Mouse (Mus musculus): ENCODE data around the gene Dnajc6. TPM values are rescaled to one million over a fixed set of nuclear protein-coding genes. Genes with fewer than 3 reads are reported as not detected.
A peak's percentile ranks its signal among the peaks of the same experiment; 100 is the strongest.

Dnajc6 gene
- total RNA-seq, 2 experiments from 2014 or later = 317 to 331 TPM

DNA sequence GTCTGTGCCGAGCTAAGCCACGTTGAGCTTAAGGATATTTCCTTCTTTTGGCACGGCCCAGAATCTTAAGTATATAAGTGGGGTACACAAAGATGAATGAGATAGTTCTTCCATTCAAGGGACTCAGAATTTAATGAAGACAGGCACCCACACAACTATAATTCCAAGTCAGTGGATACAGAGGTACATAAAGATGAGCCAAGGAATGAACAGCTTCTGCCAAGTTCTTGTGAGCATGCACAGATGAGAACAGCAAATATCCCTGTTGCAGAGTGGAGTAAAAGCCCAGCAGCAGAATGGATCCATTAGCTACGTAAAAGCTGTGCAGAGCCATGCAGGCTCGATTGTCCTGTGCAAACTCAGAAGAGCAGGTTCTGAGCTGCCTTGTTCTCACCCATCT, 128.8 kb downstream of the Dnajc6 start:
- no peak for DNase-seq (ENCODE audit: extremely low spot score in 1 of 2, low spot score in 1 of 2)

GRCm38 (mm10) chr4:101635596-101635995, 139.1 kb downstream of the Dnajc6 start:
- DNase-seq (ENCODE audit: extremely low spot score in 1 of 2, low spot score in 1 of 2) = no peak

DNA sequence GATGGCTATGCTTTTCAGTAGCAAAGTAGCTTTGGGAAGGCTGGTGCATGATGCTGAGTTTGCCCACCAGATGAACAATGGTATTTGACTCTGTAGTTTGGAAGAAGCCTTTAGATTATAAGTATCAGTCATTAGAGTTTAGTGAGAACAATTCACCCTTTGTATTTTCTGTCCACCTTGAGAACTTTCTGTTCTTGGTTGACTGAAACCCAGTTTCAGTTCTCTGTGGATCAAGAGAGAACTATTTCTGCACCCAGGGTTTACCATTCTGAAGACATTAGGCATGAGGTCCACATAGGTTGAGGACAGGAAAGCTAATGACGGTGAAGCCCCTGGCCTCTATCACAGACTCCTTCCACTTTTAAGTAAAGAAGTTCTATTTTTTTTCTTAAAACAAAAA, 141.0 kb downstream of the Dnajc6 start:
- DNase-seq (ENCODE audit: extremely low spot score in 1 of 2, low spot score in 1 of 2) = no peak

GRCm38 (mm10) chr4:101640631-101641030, 144.2 kb downstream of the Dnajc6 start:
- no peak for DNase-seq (ENCODE audit: extremely low spot score in 1 of 2, low spot score in 1 of 2)

DNA sequence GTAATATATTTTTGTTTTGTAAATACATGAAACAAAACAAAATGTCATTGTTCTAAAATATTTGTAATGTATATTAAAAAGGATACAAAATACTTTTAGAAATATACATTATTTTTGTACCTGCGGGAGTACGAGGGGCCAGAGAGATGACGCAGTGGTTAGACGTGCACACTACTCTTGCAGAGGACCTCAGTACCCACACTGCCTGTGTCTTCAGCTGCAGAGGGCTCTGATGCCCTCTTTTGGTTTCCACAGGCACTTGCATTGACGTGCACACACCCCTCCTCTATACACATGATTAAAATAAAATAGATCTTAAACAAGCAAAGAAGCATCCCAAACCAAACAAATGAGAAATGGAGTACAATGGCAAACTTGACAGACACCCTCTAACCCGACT, 146.3 kb downstream of the Dnajc6 start:
- DNase-seq (ENCODE audit: extremely low spot score in 1 of 2, low spot score in 1 of 2) = no peak

GRCm38 (mm10) chr4:101643216-101643615, 146.8 kb downstream of the Dnajc6 start:
- DNase-seq (ENCODE audit: extremely low spot score in 1 of 2, low spot score in 1 of 2) = no peak

- DNase-seq (ENCODE audit: extremely low spot score in 1 of 2, low spot score in 1 of 2) = no peak
Observed at GRCm38 (mm10) chr4:101646857-101647195, 150.4 kb downstream of the Dnajc6 start.

GRCm38 (mm10) chr4:101647196-101647905, 150.9 kb downstream of the Dnajc6 start, which contains the start of gene Leprot:
Gene Leprot (plus strand): TSS chr4:101647718.
- DNase-seq (ENCODE audit: extremely low spot score in 1 of 2, low spot score in 1 of 2) = peak; percentile 99

- DNase-seq (ENCODE audit: extremely low spot score in 1 of 2, low spot score in 1 of 2) = no peak
Observed at GRCm38 (mm10) chr4:101647976-101648642, 151.7 kb downstream of the Dnajc6 start.

DNA sequence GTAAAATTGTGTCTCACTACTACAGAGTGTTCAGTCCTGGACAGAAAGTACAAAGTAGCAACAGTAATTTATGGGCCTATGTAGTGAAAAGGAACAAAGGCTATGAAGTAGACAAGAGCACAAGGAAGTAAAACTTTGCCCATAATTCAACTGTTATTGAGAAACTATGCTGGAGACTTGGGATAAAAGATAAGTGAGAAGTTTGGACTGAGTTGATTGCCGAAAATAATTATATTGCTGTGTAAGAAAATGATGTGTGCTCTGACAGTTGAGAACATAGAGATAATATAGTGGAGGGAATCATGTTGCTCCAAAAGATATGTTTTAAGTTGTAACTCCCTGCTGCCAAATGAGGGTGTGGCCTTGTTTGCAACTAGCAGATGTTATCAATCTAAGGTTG, 152.3 kb downstream of the Dnajc6 start:
- DNase-seq (ENCODE audit: extremely low spot score in 1 of 2, low spot score in 1 of 2) = no peak

- no peak for DNase-seq (ENCODE audit: extremely low spot score in 1 of 2, low spot score in 1 of 2)
Observed at GRCm38 (mm10) chr4:101650961-101651360, 154.5 kb downstream of the Dnajc6 start.

DNA sequence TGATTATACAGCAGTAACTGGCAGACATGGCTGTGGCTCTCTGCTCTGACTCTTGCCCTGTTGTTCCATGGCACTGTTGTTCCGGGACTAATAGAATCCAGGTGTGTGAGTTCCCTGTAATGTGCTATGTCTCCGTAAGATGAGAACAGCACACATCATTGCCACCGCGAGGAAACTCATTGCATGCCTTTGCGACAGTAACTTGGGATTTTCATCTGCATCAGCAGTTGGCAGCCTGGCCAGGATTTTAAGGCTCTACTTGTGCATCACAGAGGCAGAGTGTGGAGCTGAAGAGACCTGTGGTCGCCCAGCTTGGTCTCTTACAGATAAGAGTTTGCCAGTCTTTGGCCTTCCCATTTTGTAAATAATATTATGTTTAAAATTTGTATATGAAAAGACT, 157.8 kb downstream of the Dnajc6 start:
- no peak for DNase-seq (ENCODE audit: extremely low spot score in 1 of 2, low spot score in 1 of 2)

DNA sequence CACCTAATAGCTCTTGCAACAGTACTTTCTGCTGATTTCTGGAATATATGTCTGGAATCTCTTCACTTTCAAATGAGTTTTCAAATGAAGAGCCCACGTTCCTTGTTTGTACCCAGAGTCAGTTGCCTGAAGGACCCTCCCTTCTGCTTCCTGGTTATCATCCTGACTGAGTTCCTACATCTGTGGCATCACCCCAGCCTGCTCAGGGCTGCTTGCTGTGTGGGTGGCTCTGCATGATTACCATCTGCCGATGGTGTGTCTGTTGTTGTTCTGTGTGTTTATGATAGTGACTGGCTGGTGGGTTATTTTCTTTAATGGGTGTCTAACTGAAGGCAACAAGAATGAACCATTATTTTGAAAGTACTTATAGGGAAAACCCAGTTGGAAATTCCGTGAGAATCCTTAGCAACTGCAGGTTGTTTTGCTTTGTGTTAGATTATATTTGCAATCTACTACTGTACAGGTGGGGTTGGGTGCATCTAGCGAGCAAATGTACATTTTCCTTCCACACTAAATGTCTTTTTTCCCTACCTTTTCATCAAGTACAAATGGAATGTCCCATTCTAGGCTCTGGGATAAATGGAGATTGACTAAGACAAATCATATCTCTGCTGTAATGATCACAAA, 158.5 kb downstream of the Dnajc6 start:
- DNase-seq (ENCODE audit: extremely low spot score in 1 of 2, low spot score in 1 of 2) = no peak

DNA sequence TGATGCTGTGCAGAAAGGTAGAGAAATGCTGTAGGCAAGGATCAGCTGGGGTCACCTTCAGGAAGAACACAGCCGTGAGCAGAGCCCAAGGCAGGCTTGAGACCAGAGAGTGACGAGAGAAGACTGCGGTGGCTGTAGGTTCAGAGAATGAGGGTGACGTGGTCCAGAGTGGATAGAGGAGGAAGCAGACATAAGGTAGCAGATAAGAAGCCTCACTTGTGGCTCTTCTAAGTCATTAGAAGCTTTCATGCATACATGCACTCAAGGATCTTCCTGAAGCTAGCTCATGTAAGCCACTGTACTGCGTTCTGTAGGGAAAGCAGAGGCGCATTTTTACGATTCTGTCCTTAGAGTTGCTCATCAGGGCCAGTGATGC, 159.0 kb downstream of the Dnajc6 start:
- DNase-seq (ENCODE audit: extremely low spot score in 1 of 2, low spot score in 1 of 2) = no peak

- DNase-seq (ENCODE audit: extremely low spot score in 1 of 2, low spot score in 1 of 2) = no peak
Observed at GRCm38 (mm10) chr4:101656056-101656455, 159.6 kb downstream of the Dnajc6 start.

GRCm38 (mm10) chr4:101656956-101657570, 160.6 kb downstream of the Dnajc6 start:
- no peak for DNase-seq (ENCODE audit: extremely low spot score in 1 of 2, low spot score in 1 of 2)

- DNase-seq (ENCODE audit: extremely low spot score in 1 of 2, low spot score in 1 of 2) = peak; percentile 31 to 76
Observed at GRCm38 (mm10) chr4:101664160-101664750, 167.8 kb downstream of the Dnajc6 start.

GRCm38 (mm10) chr4:101664766-101665165, 168.3 kb downstream of the Dnajc6 start:
- DNase-seq (ENCODE audit: extremely low spot score in 1 of 2, low spot score in 1 of 2) = no peak

DNA sequence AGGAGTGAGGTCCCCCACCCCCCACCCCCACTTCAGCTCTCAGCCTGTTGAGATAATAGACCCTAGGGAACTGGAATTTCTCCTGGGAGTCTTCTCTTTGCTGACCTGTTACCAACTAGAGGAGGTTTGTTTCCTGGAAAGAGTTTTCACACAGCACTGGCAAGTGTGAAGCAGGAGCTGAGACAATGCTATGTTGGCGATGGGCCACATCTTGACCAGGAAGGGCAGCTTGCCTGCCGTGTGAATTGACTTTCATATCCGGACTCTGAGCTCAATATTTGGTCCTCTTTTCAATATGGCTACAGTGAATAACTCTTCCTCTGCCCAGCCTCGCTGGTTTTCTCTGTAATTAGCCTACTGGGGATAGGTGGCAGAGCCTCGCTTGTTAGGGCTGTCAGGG, 172.7 kb downstream of the Dnajc6 start:
- DNase-seq (ENCODE audit: extremely low spot score in 1 of 2, low spot score in 1 of 2) = no peak

- no peak for DNase-seq (ENCODE audit: extremely low spot score in 1 of 2, low spot score in 1 of 2)
Observed at GRCm38 (mm10) chr4:101669811-101670210, 173.4 kb downstream of the Dnajc6 start.

- DNase-seq (ENCODE audit: extremely low spot score in 1 of 2, low spot score in 1 of 2) = no peak
Observed at GRCm38 (mm10) chr4:101674790-101675189, 178.3 kb downstream of the Dnajc6 start.
